8 mouse cellular contexts compared by ENCODE assay signal in genomic region chr17:23672761-23673160, GRCm38 (mm10). TPM values are rescaled to one million over a fixed set of nuclear protein-coding genes. Genes with fewer than 3 reads are reported as not detected.
DNase-seq lines count a peak whose midpoint lies in the region; ATAC-seq and TF ChIP-seq lines count a peak whose summit lies in the region.

No protein-coding gene starts in this region.

- H3K9ac ChIP-seq in kidney, embryonic 15.5 days = no peak overlapping the region
- no peak overlapping the region for H3K9ac ChIP-seq in embryonic facial prominence, embryonic 11.5 days (replicated peaks; ENCODE audit: low read length)
- H3K9ac ChIP-seq in hindbrain, postnatal 0 days (replicated peaks; ENCODE audit: low read length) = no peak overlapping the region; the same call in 1 of the 2 replicates
- H3K9ac ChIP-seq in midbrain, embryonic 16.5 days (ENCODE audit: low read depth, low read length) = peak overlapping the region; percentile 80

- H3K4me2 ChIP-seq in kidney, embryonic 15.5 days = peak overlapping the region; percentile 89
- H3K4me2 ChIP-seq in embryonic facial prominence, embryonic 11.5 days (ENCODE audit: low read depth, low read length) = peak overlapping the region; percentile 74; the same call in 1 of the 2 replicates
- peak overlapping the region; percentile 75 for H3K4me2 ChIP-seq in hindbrain, postnatal 0 days (ENCODE audit: low read depth, low read length)
- H3K4me2 ChIP-seq in midbrain, embryonic 16.5 days (ENCODE audit: low read length) = peak overlapping the region; percentile 59

- peaks cover 45% of the 10 kb centered on the region for H3K4me1 ChIP-seq in kidney, embryonic 15.5 days
- peaks cover 3% of the 10 kb centered on the region; the same call in 1 of the 2 replicates for H3K4me1 ChIP-seq in embryonic facial prominence, embryonic 11.5 days (ENCODE audit: control insufficient read depth, insufficient read depth, low read length)
- H3K4me1 ChIP-seq in hindbrain, postnatal 0 days (ENCODE audit: insufficient read depth, low read length) = peaks cover 19% of the 10 kb centered on the region
- H3K4me1 ChIP-seq in midbrain, embryonic 16.5 days (ENCODE audit: control insufficient read depth, insufficient read depth, low read length) = peaks cover 35% of the 10 kb centered on the region

- DNase-seq in kidney, adult 8-10 months = no peak
- no peak for DNase-seq in embryonic facial prominence, embryonic 11.5 days (ENCODE audit: low spot score)
- DNase-seq in hindbrain, postnatal 0 days (ENCODE audit: low spot score) = no peak
- DNase-seq in cerebellum, postnatal 36 days = no peak
- DNase-seq in adrenal gland, postnatal 36 days = no peak

- WGBS in kidney, embryonic 15.5 days = 50% methylated on average over 3 of the region's 3 CpGs
- 66% methylated on average over 3 of the region's 3 CpGs for WGBS in embryonic facial prominence, embryonic 11.5 days
- WGBS in hindbrain, postnatal 0 days = 70% methylated on average over 3 of the region's 3 CpGs
- WGBS in midbrain, embryonic 16.5 days = 69% methylated on average over 3 of the region's 3 CpGs

- H3K27me3 ChIP-seq in kidney, embryonic 15.5 days = peaks cover 12% of the 10 kb centered on the region
- H3K27me3 ChIP-seq in embryonic facial prominence, embryonic 11.5 days (ENCODE audit: control insufficient read depth, insufficient read depth, low read length) = 0 out of 2 replicates have a peak, but pooled peaks cover 2% of the 10 kb centered on the region
- no peaks in the 10 kb centered on the region; the same call in 1 of the 2 replicates for H3K27me3 ChIP-seq in hindbrain, postnatal 0 days (ENCODE audit: insufficient read depth, low read length)
- peaks cover 11% of the 10 kb centered on the region for H3K27me3 ChIP-seq in midbrain, embryonic 16.5 days (ENCODE audit: control insufficient read depth, insufficient read depth, low read depth, low read length)

- no peak for ATAC-seq in kidney, embryonic 15.5 days (replicated peaks; ENCODE audit: low FRiP score)
- no peak for ATAC-seq in embryonic facial prominence, embryonic 11.5 days (replicated peaks; ENCODE audit: insufficient number of reproducible peaks, low FRiP score, low TSS enrichment, low read depth)
- no peak for ATAC-seq in hindbrain, postnatal 0 days
- peak; percentile 0; the same call in 1 of the 2 replicates for ATAC-seq in midbrain, embryonic 16.5 days
- no peak for ATAC-seq in monocyte, adult 5-6 weeks (replicated peaks; ENCODE audit: insufficient number of reproducible peaks, low FRiP score, low TSS enrichment, poor library complexity, severe bottlenecking)

- no peak for TF ChIP-seq CTCF in hindbrain, postnatal 0 days (IDR thresholded peaks at IDR 0.05; ENCODE audit: low read depth)

- no peak overlapping the region for H3K27ac ChIP-seq in kidney, embryonic 15.5 days
- H3K27ac ChIP-seq in embryonic facial prominence, embryonic 11.5 days (replicated peaks; ENCODE audit: low read depth, low read length) = no peak overlapping the region
- H3K27ac ChIP-seq in hindbrain, postnatal 0 days = no peak overlapping the region
- no peak overlapping the region; the same call in 1 of the 2 replicates for H3K27ac ChIP-seq in midbrain, embryonic 16.5 days (ENCODE audit: low read length)

- peaks cover 30% of the 10 kb centered on the region for H3K36me3 ChIP-seq in kidney, embryonic 15.5 days
- H3K36me3 ChIP-seq in embryonic facial prominence, embryonic 11.5 days (replicated peaks; ENCODE audit: control insufficient read depth, insufficient read depth, low read depth, low read length) = peaks cover 3% of the 10 kb centered on the region; the same call in 1 of the 2 replicates
- H3K36me3 ChIP-seq in hindbrain, postnatal 0 days (ENCODE audit: insufficient read depth, low read length) = 0 out of 2 replicates have a peak, but pooled peaks cover 7% of the 10 kb centered on the region
- H3K36me3 ChIP-seq in midbrain, embryonic 16.5 days (ENCODE audit: control insufficient read depth, insufficient read depth, low read length) = peaks cover 5% of the 10 kb centered on the region; the same call in 1 of the 2 replicates

- no peaks in the 10 kb centered on the region for H3K9me3 ChIP-seq in kidney, embryonic 15.5 days (replicated peaks)
- H3K9me3 ChIP-seq in embryonic facial prominence, embryonic 11.5 days (replicated peaks; ENCODE audit: control insufficient read depth, low read length) = no peaks in the 10 kb centered on the region
- no peaks in the 10 kb centered on the region for H3K9me3 ChIP-seq in hindbrain, postnatal 0 days (ENCODE audit: low read length)
- no peaks in the 10 kb centered on the region for H3K9me3 ChIP-seq in midbrain, embryonic 16.5 days (replicated peaks; ENCODE audit: control insufficient read depth, low read length, poor library complexity, severe bottlenecking)

- peak overlapping the region; percentile 75 for H3K4me3 ChIP-seq in kidney, embryonic 15.5 days (replicated peaks)
- H3K4me3 ChIP-seq in embryonic facial prominence, embryonic 11.5 days (ENCODE audit: low read depth, low read length) = peak overlapping the region; percentile 65; the same call in 1 of the 2 replicates
- peak overlapping the region; percentile 66 for H3K4me3 ChIP-seq in hindbrain, postnatal 0 days (ENCODE audit: low read length)
- peak overlapping the region; percentile 67 for H3K4me3 ChIP-seq in midbrain, embryonic 16.5 days (ENCODE audit: low read depth, low read length)

RNA-seq across cellular contexts. Expression of gene Hcfc1r1, which starts 0.6 kb away (rescaled TPM):
- 63.2 and 69.5 TPM in 2 replicates for polyA plus RNA-seq in kidney, embryonic 15.5 days (2015; fragmentation: Nextera tagmentation; extraction: Ambion mirVana)
- polyA plus RNA-seq in embryonic facial prominence, embryonic 11.5 days (2014; fragmentation: Nextera tagmentation; extraction: Ambion mirVana) = 47.9 and 50.5 TPM in 2 replicates
- 107 and 126 TPM in 2 replicates for total RNA-seq in hindbrain, postnatal 0 days (2014; rRNA removed)
- 209 and 217 TPM in 2 replicates for polyA plus RNA-seq in hindbrain, postnatal 0 days (2015; fragmentation: Nextera tagmentation; extraction: Ambion mirVana)
- polyA plus RNA-seq in midbrain, embryonic 16.5 days (2015; fragmentation: Nextera tagmentation; extraction: Ambion mirVana) = 129 and 137 TPM in 2 replicates
- 36.7 to 49.3 TPM (median 38.3 TPM) in 3 replicates for total RNA-seq in monocyte, adult 5-6 weeks (2017)
- 100 to 1,000 TPM; 125 to 143 TPM for total RNA-seq in adrenal gland, postnatal 36 days (2021)

RNA-seq across cellular contexts. Expression of gene Thoc6, which starts 0.9 kb away (rescaled TPM):
- polyA plus RNA-seq in kidney, embryonic 15.5 days (2015; fragmentation: Nextera tagmentation; extraction: Ambion mirVana) = 52.4 and 53.4 TPM in 2 replicates
- 49.3 and 55.6 TPM in 2 replicates for polyA plus RNA-seq in embryonic facial prominence, embryonic 11.5 days (2014; fragmentation: Nextera tagmentation; extraction: Ambion mirVana)
- 16.1 and 28.1 TPM in 2 replicates for total RNA-seq in hindbrain, postnatal 0 days (2014; rRNA removed)
- 28.4 and 29.1 TPM in 2 replicates for polyA plus RNA-seq in hindbrain, postnatal 0 days (2015; fragmentation: Nextera tagmentation; extraction: Ambion mirVana)
- polyA plus RNA-seq in midbrain, embryonic 16.5 days (2015; fragmentation: Nextera tagmentation; extraction: Ambion mirVana) = 34.4 and 36.0 TPM in 2 replicates
- total RNA-seq in monocyte, adult 5-6 weeks (2017) = 20.3 to 21.9 TPM (median 21.2 TPM) in 3 replicates
- 10 to 100 TPM; 28.6 to 30.3 TPM for total RNA-seq in adrenal gland, postnatal 36 days (2021)

RNA-seq across cellular contexts. Expression of gene Tnfrsf12a, which starts 4.5 kb away (rescaled TPM):
- 27.5 and 29.5 TPM in 2 replicates for polyA plus RNA-seq in kidney, embryonic 15.5 days (2015; fragmentation: Nextera tagmentation; extraction: Ambion mirVana)
- polyA plus RNA-seq in embryonic facial prominence, embryonic 11.5 days (2014; fragmentation: Nextera tagmentation; extraction: Ambion mirVana) = 5.8 and 6.8 TPM in 2 replicates
- 5.5 and 8.7 TPM in 2 replicates for total RNA-seq in hindbrain, postnatal 0 days (2014; rRNA removed)
- polyA plus RNA-seq in hindbrain, postnatal 0 days (2015; fragmentation: Nextera tagmentation; extraction: Ambion mirVana) = 7.3 and 7.7 TPM in 2 replicates
- polyA plus RNA-seq in midbrain, embryonic 16.5 days (2015; fragmentation: Nextera tagmentation; extraction: Ambion mirVana) = 2.5 and 2.6 TPM in 2 replicates
- total RNA-seq in monocyte, adult 5-6 weeks (2017) = 29.6 to 37.5 TPM (median 33.9 TPM) in 3 replicates
- total RNA-seq in adrenal gland, postnatal 36 days (2021) = 100 to 1,000 TPM; 116 to 301 TPM

RNA-seq across cellular contexts. Expression of gene Cldn6, which starts 6.3 kb away (rescaled TPM):
- polyA plus RNA-seq in kidney, embryonic 15.5 days (2015; fragmentation: Nextera tagmentation; extraction: Ambion mirVana) = 189 and 191 TPM in 2 replicates
- 48.9 and 54.7 TPM in 2 replicates for polyA plus RNA-seq in embryonic facial prominence, embryonic 11.5 days (2014; fragmentation: Nextera tagmentation; extraction: Ambion mirVana)
- 0.75 and 1.0 TPM in 2 replicates for total RNA-seq in hindbrain, postnatal 0 days (2014; rRNA removed)
- 0.33 and 0.34 TPM in 2 replicates for polyA plus RNA-seq in hindbrain, postnatal 0 days (2015; fragmentation: Nextera tagmentation; extraction: Ambion mirVana)
- 0.52 and 1.2 TPM in 2 replicates for polyA plus RNA-seq in midbrain, embryonic 16.5 days (2015; fragmentation: Nextera tagmentation; extraction: Ambion mirVana)
- not detected in 3 replicates for total RNA-seq in monocyte, adult 5-6 weeks (2017)
- total RNA-seq in adrenal gland, postnatal 36 days (2021) = not detected

RNA-seq across cellular contexts. Expression of gene Cldn9, which starts 11.1 kb away (rescaled TPM):
- polyA plus RNA-seq in kidney, embryonic 15.5 days (2015; fragmentation: Nextera tagmentation; extraction: Ambion mirVana) = 51.2 and 53.1 TPM in 2 replicates
- 8.7 and 15.5 TPM in 2 replicates for polyA plus RNA-seq in embryonic facial prominence, embryonic 11.5 days (2014; fragmentation: Nextera tagmentation; extraction: Ambion mirVana)
- total RNA-seq in hindbrain, postnatal 0 days (2014; rRNA removed) = 1.0 and 1.9 TPM in 2 replicates
- polyA plus RNA-seq in hindbrain, postnatal 0 days (2015; fragmentation: Nextera tagmentation; extraction: Ambion mirVana) = 1.1 and 1.2 TPM in 2 replicates
- polyA plus RNA-seq in midbrain, embryonic 16.5 days (2015; fragmentation: Nextera tagmentation; extraction: Ambion mirVana) = 0.62 and 0.67 TPM in 2 replicates
- total RNA-seq in monocyte, adult 5-6 weeks (2017) = not detected in 3 replicates
- total RNA-seq in adrenal gland, postnatal 36 days (2021) = not detected
